Mouse (Mus musculus) heart, embryonic 14.5 days (tissue): ENCODE measurements at regions not wholly inside any gene's neighbourhood (a gene's known extent, or its start where the extent isn't known, plus 50 kb on each side); places are given as distances from the start of the nearest gene placed in this dataset.
"Not testable (repeated sequence)": the region's sequence is repeated elsewhere in the genome, so short reads cannot be mapped to it uniquely, and the experiment has no call there.

ENCODE experiments used
- ATAC-seq: fragments of 200-750 bp; cut with Nextera tagmentation; 2 replicates; pipeline ENCODE4 v1.8.0; 2017; ENCODE audit warnings: low read depth, moderate TSS enrichment; ENCODE audit not compliant: insufficient number of reproducible peaks, insufficient read depth, low FRiP score
- H3K27ac ChIP-seq, 2 experiments: fragments of 200-500 bp in 1 of 2; fragments of 300-500 bp in 1 of 2; sonication (generic) in 1 of 2; replicated peaks in 1 of 2; 2 replicates each; pipeline ENCODE4 v1.5.1; 2012 to 2014; ENCODE audit warnings: low read depth in 2 of 2, low read length in 2 of 2, control low read depth in 1 of 2, mild to moderate bottlenecking in 1 of 2, mixed read lengths in 1 of 2; ENCODE audit not compliant: control insufficient read depth in 1 of 2, insufficient read depth in 1 of 2
- H3K27me3 ChIP-seq: fragments of 300-500 bp; sonication (generic); 2 replicates; pipeline ENCODE4 v1.6.1; 2014; ENCODE audit warnings: mild to moderate bottlenecking, low read length, control low read depth; ENCODE audit not compliant: control insufficient read depth, insufficient read depth
- H3K36me3 ChIP-seq: fragments of 300-500 bp; sonication (generic); 2 replicates; pipeline ENCODE4 v1.6.1; 2014; ENCODE audit warnings: mild to moderate bottlenecking, control low read depth, low read length, mixed read lengths; ENCODE audit not compliant: control insufficient read depth, insufficient read depth
- H3K4me1 ChIP-seq, 2 experiments: fragments of 200-500 bp in 1 of 2; fragments of 300-500 bp in 1 of 2; sonication (generic) in 1 of 2; 2 replicates each; pipeline ENCODE4 v1.6.1; 2012 to 2014; ENCODE audit warnings: low read length in 2 of 2, control low read depth in 1 of 2, mixed read lengths in 1 of 2; ENCODE audit not compliant: control insufficient read depth in 2 of 2, insufficient read depth in 2 of 2
- H3K4me2 ChIP-seq: fragments of 300-500 bp; sonication (generic); 2 replicates; pipeline ENCODE4 v1.6.1; 2014; ENCODE audit warnings: mild to moderate bottlenecking, low read length
- H3K4me3 ChIP-seq, 2 experiments: fragments of 200-500 bp in 1 of 2; fragments of 300-500 bp in 1 of 2; sonication (generic) in 1 of 2; 2 replicates each; pipeline ENCODE4 v1.5.1; 2012 to 2014; ENCODE audit warnings: low read length in 2 of 2, mild to moderate bottlenecking in 2 of 2, control low read depth in 1 of 2, low read depth in 1 of 2, moderate library complexity in 1 of 2; ENCODE audit not compliant: control insufficient read depth in 1 of 2, insufficient read depth in 1 of 2
- H3K9ac ChIP-seq: fragments of 300-500 bp; sonication (generic); 2 replicates; pipeline ENCODE4 v1.6.1; 2014; ENCODE audit warnings: mild to moderate bottlenecking, low read length
- H3K9me3 ChIP-seq: fragments of 300-500 bp; sonication (generic); 2 replicates; pipeline ENCODE4 v1.6.1; 2016; ENCODE audit warnings: low read length, control low read depth; ENCODE audit not compliant: control insufficient read depth
- WGBS: fragments of 180-500 bp; shearing (Covaris S2); extraction: QIAGEN DNeasy Blood & Tissue Kit; methylation state at CpG from one replicate; pipeline ENCODE4 v1.1.7; 2014; 5-methylcytosine and 5-hydroxymethylcytosine counted together

DNA sequence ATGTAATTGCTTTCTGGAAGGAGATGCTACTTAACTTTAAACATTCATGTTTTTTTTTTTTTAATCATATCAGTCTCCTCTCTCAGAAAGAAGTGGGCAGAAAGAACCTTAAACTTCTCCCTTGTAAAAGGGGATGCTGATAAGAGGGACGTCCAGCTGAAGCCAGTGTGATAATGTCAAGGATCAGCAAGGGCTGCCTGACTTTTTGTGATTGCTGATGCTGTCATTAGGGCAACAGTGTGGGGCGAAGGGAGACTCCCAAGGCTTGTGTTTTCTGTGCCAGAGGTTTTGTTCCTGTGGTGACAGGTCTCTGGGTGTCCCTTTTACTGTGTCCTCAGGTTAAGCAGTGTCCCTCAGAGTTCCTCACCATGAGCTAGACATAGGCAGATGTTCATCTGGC is 61.8 kb upstream of the Prkar2b start:
- peaks cover 2 to 8% of the 10 kb centered on the region in 2 experiments; a peak in 2 of 4 replicates for H3K4me1 ChIP-seq
- no peaks in the 10 kb centered on the region for H3K27me3 ChIP-seq
- H3K9ac ChIP-seq: no peak overlapping the region
- no peaks in the 10 kb centered on the region for H3K9me3 ChIP-seq
- no peak overlapping the region for H3K4me2 ChIP-seq
- 11% methylated on average over 2 of the region's 2 CpGs for WGBS
- H3K27ac ChIP-seq: no peak overlapping the region
- H3K4me3 ChIP-seq: no peak overlapping the region
- H3K36me3 ChIP-seq: no peaks in the 10 kb centered on the region
- no peak for ATAC-seq

DNA sequence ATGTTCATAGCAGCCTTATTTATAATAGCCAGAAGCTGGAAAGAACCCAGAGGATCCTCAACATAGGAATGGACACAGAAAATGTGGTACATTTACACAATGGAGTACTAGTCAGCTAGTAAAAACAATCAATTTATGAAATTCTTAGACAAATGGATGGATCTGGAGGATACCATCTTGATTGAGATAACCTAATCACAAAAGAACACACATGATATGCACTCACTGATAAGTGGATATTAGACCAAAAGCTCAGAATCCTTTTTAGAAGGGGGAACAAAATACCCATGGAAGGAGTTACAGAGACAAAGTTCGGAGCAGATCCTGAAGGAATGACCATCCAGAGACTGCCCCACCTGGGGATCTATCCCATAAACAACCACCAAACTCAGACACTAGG is 60.9 kb upstream of the Prkar2b start:
- not testable (repeated sequence) for H3K27me3 ChIP-seq, H3K9ac ChIP-seq, H3K4me3 ChIP-seq, H3K9me3 ChIP-seq, H3K36me3 ChIP-seq, H3K27ac ChIP-seq, ATAC-seq, H3K4me1 ChIP-seq, H3K4me2 ChIP-seq
- WGBS: 90% methylated on average over 1 of the region's 1 CpGs

GRCm38 (mm10) chr12:32112691-32113090 is 51.6 kb upstream of the Prkar2b start:
- no peak overlapping the region for H3K27ac ChIP-seq
- no peaks in the 10 kb centered on the region for H3K9me3 ChIP-seq
- WGBS: 39% methylated on average over 5 of the region's 5 CpGs
- H3K4me2 ChIP-seq: no peak overlapping the region
- ATAC-seq: no peak
- no peak overlapping the region for H3K9ac ChIP-seq
- no peak overlapping the region for H3K4me3 ChIP-seq
- H3K4me1 ChIP-seq: peaks cover 11 to 25% of the 10 kb centered on the region in 2 experiments
- H3K36me3 ChIP-seq: no peaks in the 10 kb centered on the region
- no peaks in the 10 kb centered on the region for H3K27me3 ChIP-seq

- Histone ChIP-seq H3K36me3 (no peaks in the 10 kb centered on the region), H3K9ac (no peak overlapping the region), H3K4me1 (peaks cover 11 to 25% of the 10 kb centered on the region in 2 experiments), H3K4me2 (peak overlapping the region; percentile 29; the same call in 1 of the 2 replicates), H3K27ac (peak overlapping the region; percentile 37 to 63; a peak in 3 of 4 replicates), H3K4me3 (no peak overlapping the region), H3K27me3 (no peaks in the 10 kb centered on the region), H3K9me3 (no peaks in the 10 kb centered on the region)
- ATAC-seq: no peak
- WGBS: 47% methylated on average over 6 of the region's 7 CpGs
Measured at GRCm38 (mm10) chr12:32111508-32112119, 50.5 kb upstream of the Prkar2b start.

GRCm38 (mm10) chr12:32110903-32111302 is 49.8 kb upstream of the Prkar2b start:
- no peaks in the 10 kb centered on the region for H3K27me3 ChIP-seq
- H3K9ac ChIP-seq: no peak overlapping the region
- H3K36me3 ChIP-seq: no peaks in the 10 kb centered on the region
- H3K4me3 ChIP-seq: no peak overlapping the region
- WGBS: 25% methylated on average over 5 of the region's 5 CpGs
- H3K9me3 ChIP-seq: no peaks in the 10 kb centered on the region
- peaks cover 11 to 25% of the 10 kb centered on the region in 2 experiments for H3K4me1 ChIP-seq
- no peak overlapping the region for H3K4me2 ChIP-seq
- no peak for ATAC-seq
- no peak overlapping the region for H3K27ac ChIP-seq
